Mouse (Mus musculus): ENCODE measurements at regions not wholly inside any gene's neighbourhood (a gene's known extent, or its start where the extent isn't known, plus 50 kb on each side); places are given as distances from the start of the nearest gene placed in this dataset.
A peak's percentile ranks its signal among the peaks of the same experiment; 100 is the strongest.

GRCm38 (mm10) chr10:53852091-53852490, 101.2 kb upstream of the Fam184a start:
- DNase-seq (ENCODE audit: low read depth, low spot score): no peak

GRCm38 (mm10) chr10:53850568-53850967, 99.6 kb upstream of the Fam184a start:
- no peak for DNase-seq (ENCODE audit: low read depth, low spot score)

- DNase-seq (ENCODE audit: low read depth, low spot score): peak; percentile 14
Measured at GRCm38 (mm10) chr10:53813244-53813620, 62.3 kb upstream of the Fam184a start.

GRCm38 (mm10) chr10:53812597-53813243, 61.8 kb upstream of the Fam184a start:
- peak; percentile 28 for DNase-seq (ENCODE audit: low read depth, low spot score)

- DNase-seq (ENCODE audit: low read depth, low spot score): peak; percentile 5
Measured at GRCm38 (mm10) chr10:53811904-53812596, 61.1 kb upstream of the Fam184a start.

- DNase-seq (ENCODE audit: low read depth, low spot score): no peak
Measured at GRCm38 (mm10) chr10:53806697-53807096, 55.8 kb upstream of the Fam184a start.

GRCm38 (mm10) chr10:53801048-53801641, 50.2 kb upstream of the Fam184a start:
- DNase-seq (ENCODE audit: low read depth, low spot score): no peak
